In the genomic region with DNA sequence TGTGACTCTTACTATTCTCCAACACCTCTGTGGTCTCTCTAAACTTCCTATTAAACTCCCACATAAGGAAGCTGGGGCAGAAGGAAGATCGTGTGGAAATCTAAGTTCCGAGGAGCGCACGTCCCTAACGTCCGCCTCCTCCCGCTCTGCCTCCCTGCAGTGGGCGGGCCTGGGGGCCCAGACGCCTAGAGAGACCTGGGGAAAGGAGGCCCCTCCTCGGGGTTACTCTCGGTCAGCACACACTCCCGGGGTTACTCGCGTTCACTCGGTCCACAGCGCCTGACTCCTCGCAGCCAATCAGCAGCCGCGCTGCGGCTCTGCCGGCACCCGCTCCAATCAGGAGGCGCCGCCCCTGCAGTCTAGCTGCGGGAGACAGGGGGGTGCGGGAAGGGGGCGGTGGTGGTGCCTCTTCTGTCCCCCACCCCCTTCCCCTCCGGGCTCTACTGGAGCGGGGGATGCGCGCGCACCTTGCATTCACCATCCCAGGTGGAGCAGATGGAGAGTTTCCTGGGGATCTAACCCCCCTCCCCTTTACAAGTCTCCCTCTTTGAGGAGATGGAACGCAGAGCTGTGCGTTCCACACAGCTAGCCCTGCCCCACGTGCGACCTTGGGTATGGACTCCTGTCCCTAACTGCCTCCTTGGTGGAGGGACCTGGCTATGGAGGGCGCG, we compare ENCODE assay signal across 8 mouse cellular contexts. TPM values are rescaled to one million over a fixed set of nuclear protein-coding genes. Genes with fewer than 3 reads are reported as not detected.
DNase-seq lines count a peak whose midpoint lies in the region; ATAC-seq and TF ChIP-seq lines count a peak whose summit lies in the region.

No protein-coding gene starts in this region.

- peak overlapping the region; percentile 96 for H3K27ac ChIP-seq in forebrain, embryonic 15.5 days (replicated peaks)
- H3K27ac ChIP-seq in neural tube, embryonic 14.5 days (ENCODE audit: low read depth, low read length) = peak overlapping the region; percentile 84
- H3K27ac ChIP-seq in testis, adult 2 months (ENCODE audit: control insufficient read depth, insufficient read depth, low read depth, low read length) = peak overlapping the region; percentile 95

- H3K36me3 ChIP-seq in G1E (replicated peaks) = no peaks in the 10 kb centered on the region
- H3K36me3 ChIP-seq in forebrain, embryonic 15.5 days = no peaks in the 10 kb centered on the region
- H3K36me3 ChIP-seq in neural tube, embryonic 14.5 days (ENCODE audit: control insufficient read depth, insufficient read depth, low read length) = no peaks in the 10 kb centered on the region
- H3K36me3 ChIP-seq in testis, adult 2 months (ENCODE audit: control insufficient read depth, insufficient read depth, low read length) = no peaks in the 10 kb centered on the region

- H3K4me1 ChIP-seq in G1E (ENCODE audit: insufficient read depth, low read depth, low read length) = peaks cover 87% of the 10 kb centered on the region
- peaks cover 36% of the 10 kb centered on the region for H3K4me1 ChIP-seq in forebrain, embryonic 15.5 days
- peaks cover 20% of the 10 kb centered on the region for H3K4me1 ChIP-seq in neural tube, embryonic 14.5 days (ENCODE audit: control insufficient read depth, insufficient read depth, low read length)
- peaks cover 19% of the 10 kb centered on the region for H3K4me1 ChIP-seq in testis, adult 2 months (ENCODE audit: control insufficient read depth, insufficient read depth, low read length)

- peak overlapping the region; percentile 76 for H3K4me2 ChIP-seq in forebrain, embryonic 15.5 days (replicated peaks)
- H3K4me2 ChIP-seq in neural tube, embryonic 14.5 days (ENCODE audit: low read depth, low read length) = peak overlapping the region; percentile 75

- no peaks in the 10 kb centered on the region for H3K9me3 ChIP-seq in G1E (replicated peaks)
- no peaks in the 10 kb centered on the region for H3K9me3 ChIP-seq in forebrain, embryonic 15.5 days
- no peaks in the 10 kb centered on the region for H3K9me3 ChIP-seq in neural tube, embryonic 14.5 days (ENCODE audit: control insufficient read depth, low read length)

- intact Hi-C loops in heart, postnatal 25 days (cut with DNase I) = no loop called here

- TF ChIP-seq CTCF in G1E (IDR thresholded peaks at IDR 0.05; ENCODE audit: low read depth, low read length) = no peak
- no peak for TF ChIP-seq CTCF in testis, adult 2 months (IDR thresholded peaks at IDR 0.05; ENCODE audit: control insufficient read depth, insufficient read depth, insufficient replicate concordance, low read depth, low read length)

- peak; percentile 89 for DNase-seq in G1E (ENCODE audit: low spot score)
- peak; percentile 93 for DNase-seq in cerebellum, adult 11-12 months
- peak; percentile 89 for DNase-seq in heart, postnatal 25 days (ENCODE audit: low spot score)
- peak; percentile 89 to 92 for DNase-seq in layer of hippocampus, adult 18-20 months (ENCODE audit: low spot score in 2 of 2)
- DNase-seq in lung, adult 18-20 months = peak; percentile 92 to 94

- peak; percentile 51; the same call in 1 of the 2 replicates for TF ChIP-seq POLR2A in testis, adult 2 months (IDR thresholded peaks at IDR 0.05; ENCODE audit: control insufficient read depth, low read depth, low read length)

- ATAC-seq in G1E (ENCODE audit: extremely low read depth, insufficient number of reproducible peaks, low FRiP score, poor library complexity, severe bottlenecking) = peak; percentile 92
- peak; percentile 99 for ATAC-seq in forebrain, embryonic 15.5 days (replicated peaks)
- ATAC-seq in neural tube, embryonic 14.5 days (ENCODE audit: low read depth) = peak; percentile 99

- peak overlapping the region; percentile 72 for H3K4me3 ChIP-seq in G1E (ENCODE audit: low read depth, low read length)
- H3K4me3 ChIP-seq in forebrain, embryonic 15.5 days = peak overlapping the region; percentile 47
- H3K4me3 ChIP-seq in neural tube, embryonic 14.5 days (ENCODE audit: low read depth, low read length) = peak overlapping the region; percentile 42
- H3K4me3 ChIP-seq in testis, adult 2 months (ENCODE audit: control insufficient read depth, low read depth, low read length) = peak overlapping the region; percentile 82

- peak overlapping the region; percentile 61 for H3K9ac ChIP-seq in forebrain, embryonic 15.5 days (replicated peaks)
- peak overlapping the region; percentile 46 for H3K9ac ChIP-seq in neural tube, embryonic 14.5 days (replicated peaks; ENCODE audit: low read depth, low read length)

- WGBS in forebrain, embryonic 15.5 days = under 1% methylated on average over 36 of the region's 38 CpGs
- WGBS in neural tube, embryonic 14.5 days = under 1% methylated on average over 36 of the region's 38 CpGs

- H3K27me3 ChIP-seq in G1E (ENCODE audit: insufficient read depth, low read length) = no peaks in the 10 kb centered on the region
- H3K27me3 ChIP-seq in forebrain, embryonic 15.5 days = no peaks in the 10 kb centered on the region
- H3K27me3 ChIP-seq in neural tube, embryonic 14.5 days (ENCODE audit: control insufficient read depth, insufficient read depth, low read length) = no peaks in the 10 kb centered on the region
- H3K27me3 ChIP-seq in testis, adult 2 months (ENCODE audit: control insufficient read depth, insufficient read depth, low read length) = no peaks in the 10 kb centered on the region

RNA-seq across cellular contexts. Expression of a gene that starts 9.3 kb away (rescaled TPM):
- total RNA-seq in G1E (2014; fragmentation: Nextera tagmentation) (710 and 771 TPM in 2 replicates), G1E (2017) (537 and 649 TPM in 2 replicates)
- polyA plus RNA-seq in G1E (2012) = 63.8 and 97.6 TPM in 2 replicates
- 253 and 267 TPM in 2 replicates for polyA plus RNA-seq in forebrain, embryonic 15.5 days (2015; fragmentation: Nextera tagmentation; extraction: Ambion mirVana)
- total RNA-seq in heart, postnatal 25 days (2021) = 10 to 100 TPM; 12.5 to 13.1 TPM
- 100 to 1,000 TPM; 656 to 658 TPM for total RNA-seq in layer of hippocampus, adult 18-20 months (2021)
- 293 and 373 TPM in 2 replicates for polyA plus RNA-seq in neural tube, embryonic 14.5 days (2014; fragmentation: Nextera tagmentation; extraction: Ambion mirVana)
- 60.9 and 71.6 TPM in 2 replicates for polyA plus RNA-seq in testis, adult 2 months (2012; rRNA removed)

RNA-seq across cellular contexts. Expression of a gene that starts 48.7 kb away (rescaled TPM):
- total RNA-seq in G1E (2014; fragmentation: Nextera tagmentation) (0.23 TPM in 1 of 2 replicates, not detected in the other), G1E (2017) (0.44 and 0.76 TPM in 2 replicates)
- polyA plus RNA-seq in G1E (2012) = 0.10 and 0.13 TPM in 2 replicates
- polyA plus RNA-seq in forebrain, embryonic 15.5 days (2015; fragmentation: Nextera tagmentation; extraction: Ambion mirVana) = 0.15 and 0.23 TPM in 2 replicates
- 1 to 10 TPM; 6.5 to 9.2 TPM for total RNA-seq in heart, postnatal 25 days (2021)
- total RNA-seq in layer of hippocampus, adult 18-20 months (2021) = 1 to 10 TPM; 2.2 to 2.4 TPM
- polyA plus RNA-seq in neural tube, embryonic 14.5 days (2014; fragmentation: Nextera tagmentation; extraction: Ambion mirVana) = 0.13 and 0.15 TPM in 2 replicates
- polyA plus RNA-seq in testis, adult 2 months (2012; rRNA removed) = 0.22 and 0.37 TPM in 2 replicates

Comparison
In these comparisons a context has a peak if more than half of its experiments do, and no peak if none do; other contexts are left out.
1. Peak in every context shown above with its lines: DNase-seq, ATAC-seq, H3K4me3 ChIP-seq and H3K27ac ChIP-seq.